24 mouse cellular contexts compared by ENCODE assay signal in the genomic region with DNA sequence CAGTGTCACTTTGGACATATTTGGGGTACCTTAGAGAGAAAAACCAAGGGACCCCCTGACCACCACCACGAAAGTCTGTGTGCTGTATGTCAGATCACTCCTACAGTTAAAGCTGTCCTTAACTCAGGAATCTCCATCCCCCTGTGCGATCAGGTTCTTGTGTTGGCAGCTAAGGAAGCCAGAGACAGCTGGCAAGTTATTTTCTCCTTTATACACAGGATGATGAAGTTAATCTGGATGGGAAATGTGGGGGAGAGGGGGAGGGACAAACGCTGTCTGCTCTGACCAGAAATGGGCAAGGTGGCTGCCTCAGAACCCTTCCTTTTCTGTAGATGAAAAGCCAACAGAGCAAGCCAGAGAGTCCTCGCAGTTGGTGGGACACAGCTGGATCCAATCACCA. TPM values are rescaled to one million over a fixed set of nuclear protein-coding genes. Genes with fewer than 3 reads are reported as not detected.
DNase-seq lines count a peak whose midpoint lies in the region; ATAC-seq lines count a peak whose summit lies in the region.
"Had no signal": no experiment of that assay in that cellular context is flagged by ENCODE, and none has a peak within 500 bp of the region (broad histone marks: within the 10 kb centered on the region; RNA-seq: fewer than 3 reads in every experiment).

No protein-coding gene starts in this region.

- H3K36me3 ChIP-seq in hindbrain, embryonic 12.5 days: no peaks in the 10 kb centered on the region
- no peaks in the 10 kb centered on the region for H3K36me3 ChIP-seq in forebrain, embryonic 13.5 days (ENCODE audit: poor library complexity, severe bottlenecking)
- H3K36me3 ChIP-seq: forebrain, embryonic 15.5 days; liver, embryonic 12.5 days; midbrain, embryonic 15.5 days; neural tube, embryonic 15.5 days had no signal

- DNase-seq in embryo, embryonic 11 days: peak; percentile 20
- no peak for DNase-seq in embryo, embryonic 10.5 days (ENCODE audit: low spot score)
- peak; percentile 25 to 31 for DNase-seq in kidney, postnatal 4 days
- DNase-seq in kidney, adult 18-20 months: no peak
- peak; percentile 37 to 48 for DNase-seq in right cerebral cortex, adult 2 months (ENCODE audit: low spot score in 2 of 2)
- no peak for DNase-seq in right cerebral cortex, postnatal 25 days
- DNase-seq: adrenal gland, postnatal 10 days; cerebellum, adult 11 months; cerebellum, postnatal 10 days; heart, postnatal 10 days; kidney, postnatal 14 days; left cerebral cortex, postnatal 4 days; lung, adult 2 months; thymus, postnatal 36 days had no signal

- ATAC-seq in hindbrain, embryonic 12.5 days (ENCODE audit: low FRiP score): no peak
- no peak for ATAC-seq in forebrain, embryonic 13.5 days
- ATAC-seq: CD4-positive, CD25-positive, alpha-beta regulatory T cell, adult 4 months; forebrain, embryonic 15.5 days; liver, embryonic 12.5 days; midbrain, embryonic 15.5 days; Patski had no signal

- H3K4me3 ChIP-seq in hindbrain, embryonic 12.5 days: no peak overlapping the region
- no peak overlapping the region for H3K4me3 ChIP-seq in forebrain, embryonic 13.5 days
- H3K4me3 ChIP-seq: erythroblast, embryonic 14.5 days; forebrain, embryonic 15.5 days; liver, embryonic 12.5 days; midbrain, embryonic 15.5 days; neural tube, embryonic 15.5 days had no signal

- WGBS in hindbrain, embryonic 12.5 days: 52% methylated on average over 4 of the region's 4 CpGs
- 21% methylated on average over 4 of the region's 4 CpGs for WGBS in forebrain, embryonic 13.5 days

- H3K27ac ChIP-seq in hindbrain, embryonic 12.5 days: no peak overlapping the region
- no peak overlapping the region for H3K27ac ChIP-seq in forebrain, embryonic 13.5 days
- H3K27ac ChIP-seq: forebrain, embryonic 15.5 days; liver, embryonic 12.5 days; midbrain, embryonic 15.5 days; neural tube, embryonic 15.5 days had no signal

- no peaks in the 10 kb centered on the region for H3K27me3 ChIP-seq in hindbrain, embryonic 12.5 days
- no peaks in the 10 kb centered on the region for H3K27me3 ChIP-seq in forebrain, embryonic 13.5 days
- H3K27me3 ChIP-seq: forebrain, embryonic 15.5 days; liver, embryonic 12.5 days; midbrain, embryonic 15.5 days; neural tube, embryonic 15.5 days; Patski had no signal

- no peak overlapping the region for H3K9ac ChIP-seq in hindbrain, embryonic 12.5 days
- H3K9ac ChIP-seq in forebrain, embryonic 13.5 days: no peak overlapping the region
- H3K9ac ChIP-seq: forebrain, embryonic 15.5 days; liver, embryonic 12.5 days; midbrain, embryonic 15.5 days; neural tube, embryonic 15.5 days had no signal

- H3K4me1 ChIP-seq in hindbrain, embryonic 12.5 days: no peaks in the 10 kb centered on the region
- 0 out of 2 replicates have a peak, but pooled peaks cover 4% of the 10 kb centered on the region for H3K4me1 ChIP-seq in forebrain, embryonic 13.5 days
- H3K4me1 ChIP-seq: forebrain, embryonic 15.5 days; liver, embryonic 12.5 days; midbrain, embryonic 15.5 days; neural tube, embryonic 15.5 days had no signal

- no peak overlapping the region for H3K4me2 ChIP-seq in hindbrain, embryonic 12.5 days (replicated peaks)
- H3K4me2 ChIP-seq in forebrain, embryonic 13.5 days: no peak overlapping the region
- H3K4me2 ChIP-seq: forebrain, embryonic 15.5 days; heart, embryonic 11.5 days; liver, embryonic 12.5 days; midbrain, embryonic 15.5 days; neural tube, embryonic 15.5 days had no signal

- no peaks in the 10 kb centered on the region for H3K9me3 ChIP-seq in hindbrain, embryonic 12.5 days (replicated peaks)
- no peaks in the 10 kb centered on the region for H3K9me3 ChIP-seq in forebrain, embryonic 13.5 days (replicated peaks)
- H3K9me3 ChIP-seq: forebrain, embryonic 15.5 days; liver, embryonic 12.5 days; midbrain, embryonic 15.5 days; neural tube, embryonic 15.5 days had no signal

RNA-seq across cellular contexts. Expression of a gene that starts 11.0 kb away (rescaled TPM):
- 9.4 and 10.2 TPM in 2 replicates for polyA plus RNA-seq in hindbrain, embryonic 12.5 days (2016; fragmentation: Nextera tagmentation; extraction: Ambion mirVana)
- 10.8 and 11.8 TPM in 2 replicates for polyA plus RNA-seq in forebrain, embryonic 13.5 days (2015; fragmentation: Nextera tagmentation; extraction: Ambion mirVana)
- polyA plus RNA-seq: erythroblast, embryonic 14.5 days; Patski had no signal

Comparison
In these comparisons a context has a peak if more than half of its experiments do, and no peak if none do; other contexts are left out.
1. DNase-seq: peak in embryo, embryonic 11 days (single experiment), kidney, postnatal 4 days (2 of 2) and right cerebral cortex, adult 2 months (2 of 2); none in embryo, embryonic 10.5 days (single experiment), kidney, adult 18-20 months (single experiment) and right cerebral cortex, postnatal 25 days (single experiment).